Mouse (Mus musculus) G1E (cell line): ENCODE measurements around the gene Pxn.

ENCODE experiments used
- CTCF ChIP-seq: IDR thresholded peaks from 2 replicates; pipeline ENCODE4 v1.5.1; 2012; ENCODE audit warnings: low read depth, low read length, inconsistent platforms, mixed read lengths
- GATA1 ChIP-seq: IDR thresholded peaks from 2 replicates; pipeline ENCODE4 v1.6.1; 2012; ENCODE audit warnings: borderline replicate concordance, low read length, inconsistent platforms, mixed read lengths
- POLR2AphosphoS5 ChIP-seq: IDR thresholded peaks from 2 replicates; pipeline ENCODE4 v1.6.1; 2012; ENCODE audit warnings: low read depth, low read length, inconsistent platforms; ENCODE audit not compliant: insufficient replicate concordance
- TAL1 ChIP-seq: conservative IDR thresholded peaks from 2 replicates; pipeline ENCODE4 v1.6.1; 2012; ENCODE audit warnings: low read depth, low read length, inconsistent platforms, mixed read lengths

GRCm38 (mm10) chr5:115520325-115520869 lies 13.9 kb downstream of the Pxn start:
- TF ChIP-seq CTCF = no peak
- no peak for TF ChIP-seq POLR2AphosphoS5
- TF ChIP-seq TAL1 = no peak
- no peak for TF ChIP-seq GATA1
